Mouse (Mus musculus): ENCODE results near the gene Lpcat4. TPM values are rescaled to one million over a fixed set of nuclear protein-coding genes. Genes with fewer than 3 reads are reported as not detected.
"Not testable (repeated sequence)": the region's sequence is repeated elsewhere in the genome, so short reads cannot be mapped to it uniquely, and the experiment has no call there.

Gene Lpcat4
- polyA plus RNA-seq, 1 experiment from 2014 or later = 8.9 TPM

GRCm38 (mm10) chr2:112285031-112285390 lies 45.7 kb downstream of the Lpcat4 start:
- no peak for DNase-seq (ENCODE audit: low spot score, missing footprints)
- Histone ChIP-seq H3K36me3 (ENCODE audit: control insufficient read depth, insufficient read depth, low read length) (no peaks in the 10 kb centered on the region), H3K4me1 (ENCODE audit: control insufficient read depth, insufficient read depth, low read length) (no peaks in the 10 kb centered on the region), H3K9me3 (ENCODE audit: control insufficient read depth, low read length) (no peaks in the 10 kb centered on the region), H3K27ac (ENCODE audit: low read depth, low read length) (no peak overlapping the region), H3K27me3 (ENCODE audit: control insufficient read depth, insufficient read depth, low read length) (no peaks in the 10 kb centered on the region), H3K4me2 (peak overlapping the region; percentile 79), H3K9ac (ENCODE audit: low read length) (peak overlapping the region; percentile 71; the same call in 1 of the 2 replicates), H3K4me3 (ENCODE audit: low read depth, low read length) (peak overlapping the region; percentile 38)
- no peak for ATAC-seq (ENCODE audit: low FRiP score)
- WGBS = 65% methylated on average over 6 of the region's 6 CpGs

- H3K9me3 ChIP-seq (ENCODE audit: control insufficient read depth, low read length); H3K36me3 ChIP-seq (ENCODE audit: control insufficient read depth, insufficient read depth, low read length); ATAC-seq (ENCODE audit: low FRiP score); H3K4me3 ChIP-seq (ENCODE audit: low read depth, low read length); H3K27ac ChIP-seq (ENCODE audit: low read depth, low read length); H3K27me3 ChIP-seq (ENCODE audit: control insufficient read depth, insufficient read depth, low read length); H3K4me1 ChIP-seq (ENCODE audit: control insufficient read depth, insufficient read depth, low read length); H3K9ac ChIP-seq (ENCODE audit: low read length); DNase-seq (ENCODE audit: low spot score, missing footprints); H3K4me2 ChIP-seq: not testable (repeated sequence)
- 91% methylated on average over 1 of the region's 1 CpGs for WGBS
Measured at GRCm38 (mm10) chr2:112286062-112286461, 46.8 kb downstream of the Lpcat4 start.

DNA sequence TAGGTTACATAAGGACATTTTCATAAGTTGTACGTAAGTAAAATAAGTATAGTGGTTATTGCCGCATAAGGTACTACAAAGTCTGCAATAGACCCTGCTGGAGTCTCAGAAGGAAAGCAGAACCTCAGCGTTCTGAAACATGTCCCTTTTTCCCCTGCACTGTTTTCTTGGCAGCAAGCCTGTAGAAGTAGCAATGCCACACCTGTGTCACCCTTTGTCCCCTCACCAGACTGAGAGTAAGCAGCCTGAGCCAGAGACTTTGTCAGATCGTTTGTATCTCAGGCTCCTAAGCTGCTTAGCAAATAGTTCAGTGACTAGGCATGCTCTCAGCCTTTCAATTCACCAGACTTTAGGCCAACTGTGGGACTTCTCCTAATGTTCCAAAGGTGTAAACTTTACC lies 47.8 kb downstream of the Lpcat4 start:
- Histone ChIP-seq H3K36me3 (ENCODE audit: control insufficient read depth, insufficient read depth, low read length) (no peaks in the 10 kb centered on the region), H3K9ac (ENCODE audit: low read length) (no peak overlapping the region), H3K4me3 (ENCODE audit: low read depth, low read length) (no peak overlapping the region), H3K9me3 (ENCODE audit: control insufficient read depth, low read length) (no peaks in the 10 kb centered on the region), H3K4me2 (no peak overlapping the region), H3K4me1 (ENCODE audit: control insufficient read depth, insufficient read depth, low read length) (no peaks in the 10 kb centered on the region), H3K27me3 (ENCODE audit: control insufficient read depth, insufficient read depth, low read length) (no peaks in the 10 kb centered on the region), H3K27ac (ENCODE audit: low read depth, low read length) (no peak overlapping the region)
- whole genome bisulfite sequencing = 63% methylated on average over 4 of the region's 4 CpGs
- ATAC-seq (ENCODE audit: low FRiP score) = no peak
- DNase-seq (ENCODE audit: low spot score, missing footprints) = no peak

- Histone ChIP-seq H3K27me3 (ENCODE audit: control insufficient read depth, insufficient read depth, low read length) (no peaks in the 10 kb centered on the region), H3K27ac (ENCODE audit: low read depth, low read length) (no peak overlapping the region), H3K9ac (ENCODE audit: low read length) (no peak overlapping the region), H3K9me3 (ENCODE audit: control insufficient read depth, low read length) (no peaks in the 10 kb centered on the region), H3K4me2 (no peak overlapping the region), H3K4me3 (ENCODE audit: low read depth, low read length) (no peak overlapping the region), H3K36me3 (ENCODE audit: control insufficient read depth, insufficient read depth, low read length) (no peaks in the 10 kb centered on the region), H3K4me1 (ENCODE audit: control insufficient read depth, insufficient read depth, low read length) (no peaks in the 10 kb centered on the region)
- ATAC-seq (ENCODE audit: low FRiP score) (no peak), DNase-seq (ENCODE audit: low spot score, missing footprints) (no peak)
- 92% methylated on average over 3 of the region's 3 CpGs for WGBS
Measured at GRCm38 (mm10) chr2:112289507-112289906, 50.2 kb downstream of the Lpcat4 start.

GRCm38 (mm10) chr2:112292823-112293222 lies 53.6 kb downstream of the Lpcat4 start:
- no peaks in the 10 kb centered on the region for H3K27me3 ChIP-seq (ENCODE audit: control insufficient read depth, insufficient read depth, low read length)
- no peak overlapping the region for H3K4me2 ChIP-seq
- DNase-seq (ENCODE audit: low spot score, missing footprints) = no peak
- H3K4me1 ChIP-seq (ENCODE audit: control insufficient read depth, insufficient read depth, low read length) = no peaks in the 10 kb centered on the region
- H3K27ac ChIP-seq (ENCODE audit: low read depth, low read length) = no peak overlapping the region
- ATAC-seq (ENCODE audit: low FRiP score) = no peak
- no peak overlapping the region for H3K4me3 ChIP-seq (ENCODE audit: low read depth, low read length)
- H3K9ac ChIP-seq (ENCODE audit: low read length) = no peak overlapping the region
- WGBS = 93% methylated on average over 2 of the region's 2 CpGs
- no peaks in the 10 kb centered on the region for H3K9me3 ChIP-seq (ENCODE audit: control insufficient read depth, low read length)
- H3K36me3 ChIP-seq (ENCODE audit: control insufficient read depth, insufficient read depth, low read length) = no peaks in the 10 kb centered on the region

DNA sequence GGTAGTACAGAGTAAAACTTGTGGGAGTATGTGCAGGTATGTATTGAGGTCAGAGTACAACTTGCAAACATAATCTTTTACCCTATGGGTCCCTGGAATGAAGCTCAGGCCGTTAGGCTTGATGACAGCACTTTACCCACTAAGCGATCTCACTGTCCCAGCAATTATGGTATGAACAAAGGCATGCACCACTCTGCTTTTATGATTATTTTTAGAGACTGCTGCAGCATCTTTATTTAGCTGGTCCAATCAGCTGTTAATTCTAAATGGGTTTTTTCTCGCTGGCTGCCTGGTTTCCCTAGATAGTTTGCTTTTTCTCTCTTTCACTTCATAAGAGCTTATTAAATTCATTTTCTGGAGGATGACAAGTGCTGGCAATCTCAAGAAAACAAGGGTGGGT lies 56.9 kb downstream of the Lpcat4 start:
- Histone ChIP-seq H3K4me2 (no peak overlapping the region), H3K27me3 (ENCODE audit: control insufficient read depth, insufficient read depth, low read length) (no peaks in the 10 kb centered on the region), H3K4me3 (ENCODE audit: low read depth, low read length) (no peak overlapping the region), H3K36me3 (ENCODE audit: control insufficient read depth, insufficient read depth, low read length) (no peaks in the 10 kb centered on the region), H3K4me1 (ENCODE audit: control insufficient read depth, insufficient read depth, low read length) (no peaks in the 10 kb centered on the region), H3K9ac (ENCODE audit: low read length) (no peak overlapping the region), H3K9me3 (ENCODE audit: control insufficient read depth, low read length) (no peaks in the 10 kb centered on the region), H3K27ac (ENCODE audit: low read depth, low read length) (no peak overlapping the region)
- 87% methylated on average over 3 of the region's 3 CpGs for WGBS
- DNase-seq (ENCODE audit: low spot score, missing footprints) (no peak), ATAC-seq (ENCODE audit: low FRiP score) (no peak)

Other genes with a start within 250 kb of the Lpcat4 start
- not detected in 2 replicates for gene Olfr1309, start 249.2 kb upstream of the Lpcat4 start, polyA plus RNA-seq (2014; fragmentation: Nextera tagmentation; extraction: Ambion mirVana)
- not detected in 2 replicates for gene Olfr1310, start 226.8 kb upstream of the Lpcat4 start, polyA plus RNA-seq (2014; fragmentation: Nextera tagmentation; extraction: Ambion mirVana)
- gene Olfr1311, start 215.1 kb upstream of the Lpcat4 start, polyA plus RNA-seq (2014; fragmentation: Nextera tagmentation; extraction: Ambion mirVana) = not detected in 2 replicates
- not detected in 2 replicates for gene Olfr1312, start 189.2 kb upstream of the Lpcat4 start, polyA plus RNA-seq (2014; fragmentation: Nextera tagmentation; extraction: Ambion mirVana)
- not detected in 2 replicates for gene Olfr1313, start 161.6 kb upstream of the Lpcat4 start, polyA plus RNA-seq (2014; fragmentation: Nextera tagmentation; extraction: Ambion mirVana)
- gene Olfr1314, start 142.7 kb upstream of the Lpcat4 start, polyA plus RNA-seq (2014; fragmentation: Nextera tagmentation; extraction: Ambion mirVana) = not detected in 2 replicates
- not detected in 2 replicates for gene Olfr1315-ps1, start 124.0 kb upstream of the Lpcat4 start, polyA plus RNA-seq (2014; fragmentation: Nextera tagmentation; extraction: Ambion mirVana)
- gene Olfr1316, start 104.5 kb upstream of the Lpcat4 start, polyA plus RNA-seq (2014; fragmentation: Nextera tagmentation; extraction: Ambion mirVana) = not detected in 2 replicates
- gene Olfr1317, start 99.1 kb upstream of the Lpcat4 start, polyA plus RNA-seq (2014; fragmentation: Nextera tagmentation; extraction: Ambion mirVana) = not detected in 2 replicates
- not detected in 2 replicates for gene Olfr1318, start 85.3 kb upstream of the Lpcat4 start, polyA plus RNA-seq (2014; fragmentation: Nextera tagmentation; extraction: Ambion mirVana)
- not detected in 2 replicates for gene Nutm1, start 19.8 kb downstream of the Lpcat4 start, polyA plus RNA-seq (2014; fragmentation: Nextera tagmentation; extraction: Ambion mirVana)
- 160 and 161 TPM in 2 replicates for gene Nop10, start 22.5 kb downstream of the Lpcat4 start, polyA plus RNA-seq (2014; fragmentation: Nextera tagmentation; extraction: Ambion mirVana)
- gene Slc12a6, start 26.4 kb downstream of the Lpcat4 start, polyA plus RNA-seq (2014; fragmentation: Nextera tagmentation; extraction: Ambion mirVana) = 14.4 and 16.0 TPM in 2 replicates
- gene Gm21985, start 26.8 kb downstream of the Lpcat4 start, polyA plus RNA-seq (2014; fragmentation: Nextera tagmentation; extraction: Ambion mirVana) = not detected in 2 replicates
- 112 and 115 TPM in 2 replicates for gene Emc4, start 128.6 kb downstream of the Lpcat4 start, polyA plus RNA-seq (2014; fragmentation: Nextera tagmentation; extraction: Ambion mirVana)
- 54.4 and 55.0 TPM in 2 replicates for gene Katnbl1, start 139.7 kb downstream of the Lpcat4 start, polyA plus RNA-seq (2014; fragmentation: Nextera tagmentation; extraction: Ambion mirVana)
- gene Emc7, start 215.5 kb downstream of the Lpcat4 start, polyA plus RNA-seq (2014; fragmentation: Nextera tagmentation; extraction: Ambion mirVana) = 11.2 and 12.0 TPM in 2 replicates
- gene Chrm5, start 241.3 kb downstream of the Lpcat4 start, polyA plus RNA-seq (2014; fragmentation: Nextera tagmentation; extraction: Ambion mirVana) = not detected in 2 replicates